Mouse (Mus musculus) natural killer cell, adult 2 months (primary cell): Measurements from ENCODE around the gene Gfer.

ENCODE experiments used
- DNase-seq, 2 experiments: peaks; one replicate each; pipeline ENCODE4 v3.0.0; 2022; ENCODE audit warnings: low spot score in 2 of 2

Gfer gene

GRCm38 (mm10) chr17:24696011-24696697 lies at the start of gene Gfer, which contains the start of gene Noxo1:
TSS of gene Gfer (minus strand) at chr17:24696156.
TSS of gene Noxo1 (plus strand) at chr17:24696234.
- DNase-seq: peak; percentile 34 to 68

- DNase-seq: no peak
These were observed 48.4 kb upstream of the Gfer start for GRCm38 (mm10) chr17:24744381-24744780.

GRCm38 (mm10) chr17:24743896-24744295 lies 47.9 kb upstream of the Gfer start:
- no peak for DNase-seq

- DNase-seq: no peak
These were observed 46.4 kb upstream of the Gfer start for GRCm38 (mm10) chr17:24742307-24742706.

- no peak for DNase-seq
These were observed 44.0 kb upstream of the Gfer start for GRCm38 (mm10) chr17:24739926-24740325.

- no peak for DNase-seq
These were observed 42.3 kb upstream of the Gfer start for GRCm38 (mm10) chr17:24738238-24738637.

- no peak for DNase-seq
These were observed 41.3 kb upstream of the Gfer start for GRCm38 (mm10) chr17:24737135-24737810.

GRCm38 (mm10) chr17:24736330-24737051 lies 40.5 kb upstream of the Gfer start, which contains the start of gene Msrb1:
TSS of gene Msrb1 (plus strand) at chr17:24736642.
- peak; percentile 92 for DNase-seq

GRCm38 (mm10) chr17:24735446-24735845 lies 39.5 kb upstream of the Gfer start:
- DNase-seq: no peak

GRCm38 (mm10) chr17:24734513-24734912 lies 38.6 kb upstream of the Gfer start:
- DNase-seq: no peak

- no peak for DNase-seq
These were observed 37.6 kb upstream of the Gfer start for GRCm38 (mm10) chr17:24733434-24734050.

GRCm38 (mm10) chr17:24732233-24732935 lies 36.4 kb upstream of the Gfer start:
- DNase-seq: no peak

- DNase-seq: no peak
These were observed 34.8 kb upstream of the Gfer start for GRCm38 (mm10) chr17:24730787-24731186.

- no peak for DNase-seq
These were observed 33.1 kb upstream of the Gfer start for GRCm38 (mm10) chr17:24729067-24729466.

- no peak for DNase-seq
These were observed 32.2 kb upstream of the Gfer start for GRCm38 (mm10) chr17:24728184-24728583.

- no peak for DNase-seq
These were observed 31.7 kb upstream of the Gfer start, which contains the start of gene Rpl3l for GRCm38 (mm10) chr17:24727618-24728017. TSS of gene Rpl3l (plus strand) at chr17:24727820.

- DNase-seq: no peak
These were observed 29.9 kb upstream of the Gfer start for GRCm38 (mm10) chr17:24725637-24726390.

- DNase-seq: peak; percentile 94 to 96
These were observed 28.2 kb upstream of the Gfer start, which contains the start of gene Ndufb10 for GRCm38 (mm10) chr17:24724184-24724583. TSS of gene Ndufb10 (minus strand) at chr17:24724478.

GRCm38 (mm10) chr17:24723881-24724180 lies 27.9 kb upstream of the Gfer start:
- DNase-seq: no peak

GRCm38 (mm10) chr17:24723122-24723880 lies 27.3 kb upstream of the Gfer start:
- DNase-seq: no peak
